In genomic region chr10:122987671-122988128, GRCm38 (mm10) we compare ENCODE assay signal across 8 mouse cellular contexts.
A peak's percentile ranks its signal among the peaks of the same experiment; 100 is the strongest.
DNase-seq lines count a peak whose midpoint lies in the region; ATAC-seq and TF ChIP-seq lines count a peak whose summit lies in the region.

No protein-coding gene starts in this region.

- no peak overlapping the region for H3K9ac ChIP-seq in forebrain, embryonic 11.5 days (ENCODE audit: low read length)

- no peaks in the 10 kb centered on the region for H3K4me1 ChIP-seq in forebrain, embryonic 11.5 days (replicated peaks; ENCODE audit: control insufficient read depth, insufficient read depth, low read length)
- H3K4me1 ChIP-seq in hindbrain, embryonic 10.5 days (replicated peaks): peaks cover 34% of the 10 kb centered on the region
- peaks cover 7% of the 10 kb centered on the region; the same call in 1 of the 2 replicates for H3K4me1 ChIP-seq in small intestine, adult 2 months (ENCODE audit: control insufficient read depth, insufficient read depth, insufficient read length, low read length)

- H3K4me3 ChIP-seq in forebrain, embryonic 11.5 days (ENCODE audit: low read depth, low read length): no peak overlapping the region
- no peak overlapping the region for H3K4me3 ChIP-seq in hindbrain, embryonic 10.5 days
- no peak overlapping the region for H3K4me3 ChIP-seq in small intestine, adult 2 months (ENCODE audit: low read depth, low read length)

- H3K4me2 ChIP-seq in forebrain, embryonic 11.5 days (ENCODE audit: low read depth, low read length, severe bottlenecking): no peak overlapping the region

- H3K27ac ChIP-seq in forebrain, embryonic 11.5 days (ENCODE audit: low read depth, low read length): no peak overlapping the region
- H3K27ac ChIP-seq in hindbrain, embryonic 10.5 days: peak overlapping the region; percentile 71
- H3K27ac ChIP-seq in small intestine, adult 2 months (ENCODE audit: insufficient read depth, low read depth, low read length): no peak overlapping the region; the same call in 1 of the 2 replicates

- peak; percentile 61; the same call in 1 of the 2 replicates for TF ChIP-seq CTCF in brain, embryonic 14.5 days (IDR thresholded peaks at IDR 0.05; ENCODE audit: borderline replicate concordance, extremely low read depth, insufficient read depth, insufficient read length)
- TF ChIP-seq CTCF in small intestine, adult 2 months (IDR thresholded peaks at IDR 0.05; ENCODE audit: extremely low read depth, insufficient read length, insufficient replicate concordance, low read depth, low read length): peak; percentile 37; the same call in 1 of the 2 replicates

- H3K27me3 ChIP-seq in forebrain, embryonic 11.5 days (ENCODE audit: control insufficient read depth, insufficient read depth, low read length): no peaks in the 10 kb centered on the region
- no peaks in the 10 kb centered on the region for H3K27me3 ChIP-seq in hindbrain, embryonic 10.5 days (ENCODE audit: insufficient read depth, poor library complexity, severe bottlenecking)
- no peaks in the 10 kb centered on the region for H3K27me3 ChIP-seq in small intestine, adult 2 months (ENCODE audit: control insufficient read depth, insufficient read depth, low read length)

- WGBS in forebrain, embryonic 11.5 days: 34% methylated on average over 9 of the region's 9 CpGs
- WGBS in hindbrain, embryonic 10.5 days: 30% methylated on average over 9 of the region's 9 CpGs
- 10% methylated on average over 9 of the region's 9 CpGs for WGBS in small intestine, adult 2 months

- TF ChIP-seq POLR2A in brain, embryonic 14.5 days (IDR thresholded peaks at IDR 0.05; ENCODE audit: borderline replicate concordance, extremely low read depth, insufficient read depth, insufficient read length, poor library complexity, severe bottlenecking): no peak
- no peak for TF ChIP-seq POLR2A in small intestine, adult 2 months (IDR thresholded peaks at IDR 0.05; ENCODE audit: low read depth, low read length)

- peak; percentile 60 for DNase-seq in adrenal gland, adult 2 months
- no peak for DNase-seq in adrenal gland, postnatal 25 days
- DNase-seq in brain, embryonic 14.5 days (ENCODE audit: low read depth): peak; percentile 84
- DNase-seq in forebrain, embryonic 11.5 days (ENCODE audit: low spot score): peak; percentile 54
- DNase-seq in hindbrain, embryonic 10.5 days (ENCODE audit: low spot score): peak; percentile 34
- DNase-seq in layer of hippocampus, postnatal 14 days (ENCODE audit: low spot score in 2 of 2): peak; percentile 34 to 65
- peak; percentile 31 to 55 for DNase-seq in lung, postnatal 4 days

- ATAC-seq in forebrain, embryonic 11.5 days (replicated peaks; ENCODE audit: low FRiP score): no peak

- H3K36me3 ChIP-seq in forebrain, embryonic 11.5 days (ENCODE audit: control insufficient read depth, insufficient read depth, low read length): no peaks in the 10 kb centered on the region
- H3K36me3 ChIP-seq in hindbrain, embryonic 10.5 days: peaks cover 22% of the 10 kb centered on the region
- H3K36me3 ChIP-seq in small intestine, adult 2 months (ENCODE audit: control insufficient read depth, insufficient read depth, low read length): peaks cover 5% of the 10 kb centered on the region; the same call in 1 of the 2 replicates

- no peaks in the 10 kb centered on the region for H3K9me3 ChIP-seq in forebrain, embryonic 11.5 days (ENCODE audit: control insufficient read depth, low read length)
- H3K9me3 ChIP-seq in hindbrain, embryonic 10.5 days: no peaks in the 10 kb centered on the region
